Mouse (Mus musculus) splenic B cell, adult 2 months (primary cell): Measurements from ENCODE around the gene Lamc1.

Experiments used
- DNase-seq: peaks from one replicate; pipeline ENCODE4 v3.0.0-alpha.2; 2011; ENCODE audit warnings: low read depth, low spot score
- H3K27me3 ChIP-seq: 2 replicates; pipeline ENCODE4 v1.6.1; 2012; ENCODE audit warnings: mild to moderate bottlenecking, low read length, moderate library complexity, mixed read lengths; ENCODE audit not compliant: control insufficient read depth, poor library complexity, insufficient read depth, severe bottlenecking
- H3K36me3 ChIP-seq: 2 replicates; pipeline ENCODE4 v1.6.1; 2012; ENCODE audit warnings: mild to moderate bottlenecking, low read length, moderate library complexity, mixed read lengths; ENCODE audit not compliant: control insufficient read depth, poor library complexity, insufficient read depth, severe bottlenecking

Gene Lamc1

GRCm38 (mm10) chr1:153188081-153188480 lies 144.5 kb downstream of the Lamc1 start:
- Histone ChIP-seq H3K36me3 (no peaks in the 10 kb centered on the region), H3K27me3 (no peaks in the 10 kb centered on the region)
- DNase-seq = no peak

DNA sequence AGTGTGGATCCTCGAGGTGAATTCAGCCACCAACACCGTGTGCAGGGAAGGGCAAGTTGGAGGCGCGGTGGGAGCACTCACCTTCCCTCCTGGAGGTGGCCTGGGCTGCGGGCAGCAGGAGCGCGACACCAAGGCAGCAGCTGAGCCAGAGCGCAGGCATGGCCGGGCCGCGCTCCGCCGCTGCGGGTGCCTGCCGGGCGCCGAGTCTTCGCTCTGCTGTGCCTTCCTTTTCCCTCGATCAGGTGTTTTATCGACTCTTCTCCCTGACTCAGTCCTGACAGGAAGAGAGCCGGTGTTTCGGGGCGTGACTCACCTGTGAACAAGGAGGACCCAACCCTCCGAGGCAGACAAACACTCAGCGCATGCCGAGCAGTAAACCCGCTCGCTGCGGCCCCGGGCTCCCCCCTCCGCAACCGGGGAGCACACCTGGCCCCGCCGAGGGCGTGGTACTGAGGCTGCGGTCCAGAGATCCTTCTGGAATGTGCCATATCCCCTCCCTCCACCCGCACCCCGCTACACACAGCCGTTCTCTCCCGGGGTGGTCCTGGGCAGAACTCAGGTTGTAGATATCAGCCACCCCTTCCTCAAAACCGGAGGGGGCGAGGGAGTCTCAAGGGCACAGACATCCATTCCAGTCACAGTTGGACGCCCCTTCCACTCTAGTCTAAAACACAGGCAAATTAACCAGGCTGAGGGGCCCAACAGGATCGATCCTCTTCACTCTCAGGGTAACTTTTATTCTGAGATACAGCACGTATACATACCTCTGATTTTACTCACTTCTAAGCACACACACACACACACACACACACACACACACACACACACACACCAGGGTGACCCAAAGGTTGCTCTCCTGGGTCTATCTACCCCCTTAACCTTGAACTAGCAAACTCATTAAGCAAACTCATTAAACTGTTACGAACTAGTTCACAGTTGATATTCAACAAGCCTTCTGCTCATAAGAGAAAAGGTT lies 146.5 kb downstream of the Lamc1 start, which contains the start of gene Lamc2:
Gene Lamc2, minus strand, starts transcription at position 620 of the 976 bp plus-strand sequence.
- H3K27me3 ChIP-seq = no peaks in the 10 kb centered on the region
- DNase-seq = no peak
- no peaks in the 10 kb centered on the region for H3K36me3 ChIP-seq

GRCm38 (mm10) chr1:153180586-153181289 lies 151.8 kb downstream of the Lamc1 start:
- no peak for DNase-seq
- Histone ChIP-seq H3K36me3 (no peaks in the 10 kb centered on the region), H3K27me3 (no peaks in the 10 kb centered on the region)

DNA sequence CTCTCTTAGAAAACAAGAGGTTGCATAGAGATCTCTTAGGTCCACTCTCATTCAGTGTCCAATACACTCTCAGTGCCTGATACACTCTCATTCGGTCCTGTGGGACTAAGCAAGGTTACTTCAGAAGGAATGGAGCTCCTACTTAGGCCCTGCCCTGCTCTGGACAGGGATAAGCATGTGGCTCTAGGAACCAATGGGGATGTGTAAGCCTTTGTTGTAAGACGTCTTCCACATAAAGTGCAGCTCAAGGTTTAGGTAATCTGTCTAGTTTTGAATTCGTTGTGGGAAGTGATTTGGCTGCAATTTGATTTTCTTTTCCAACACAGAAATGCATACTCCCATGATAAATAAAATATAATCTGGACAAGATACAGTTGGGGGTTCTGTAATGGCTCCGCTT lies 152.4 kb downstream of the Lamc1 start:
- no peaks in the 10 kb centered on the region for H3K36me3 ChIP-seq
- no peak for DNase-seq
- H3K27me3 ChIP-seq = no peaks in the 10 kb centered on the region

GRCm38 (mm10) chr1:153174801-153175200 lies 157.8 kb downstream of the Lamc1 start:
- H3K36me3 ChIP-seq = no peaks in the 10 kb centered on the region
- no peaks in the 10 kb centered on the region for H3K27me3 ChIP-seq
- DNase-seq = no peak

- H3K36me3 ChIP-seq = no peaks in the 10 kb centered on the region
- DNase-seq = no peak
- no peaks in the 10 kb centered on the region for H3K27me3 ChIP-seq
Observed at GRCm38 (mm10) chr1:153173276-153173675, 159.3 kb downstream of the Lamc1 start.

DNA sequence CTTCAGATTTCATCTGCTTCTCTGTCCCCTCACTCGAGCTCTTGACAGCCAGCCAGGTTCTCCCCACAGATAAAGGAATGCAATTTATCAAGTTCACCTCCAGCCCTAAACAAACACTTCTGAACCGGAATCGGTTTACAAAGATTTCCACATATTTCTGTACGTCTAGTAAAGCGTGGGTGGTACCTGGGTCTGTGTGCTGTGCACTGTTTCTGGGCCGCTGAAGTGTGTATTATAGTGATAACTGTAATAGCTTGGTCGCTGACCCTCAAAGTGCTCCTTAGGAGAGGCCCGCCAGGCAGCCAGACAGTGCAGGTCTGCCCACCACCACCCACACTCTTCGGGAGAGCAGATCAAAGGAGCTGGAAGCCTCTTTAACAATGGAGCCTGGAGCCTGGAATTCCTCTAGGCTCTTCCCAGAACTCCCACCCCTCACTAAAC lies 160.3 kb downstream of the Lamc1 start:
- DNase-seq = no peak
- no peaks in the 10 kb centered on the region for H3K36me3 ChIP-seq
- H3K27me3 ChIP-seq = no peaks in the 10 kb centered on the region

GRCm38 (mm10) chr1:153171011-153171410 lies 161.6 kb downstream of the Lamc1 start:
- no peak for DNase-seq
- Histone ChIP-seq H3K27me3 (no peaks in the 10 kb centered on the region), H3K36me3 (no peaks in the 10 kb centered on the region)
